Mouse (Mus musculus): ENCODE measurements at regions not wholly inside any gene's neighbourhood (a gene's known extent, or its start where the extent isn't known, plus 50 kb on each side); places are given as distances from the start of the nearest gene placed in this dataset.

GRCm38 (mm10) chr6:31776841-31777240, 213.1 kb upstream of the Podxl start:
- TF ChIP-seq POLR2A (IDR thresholded peaks at IDR 0.05; ENCODE audit: borderline replicate concordance, low read depth, low read length) = no peak
- no peak for TF ChIP-seq CTCF (IDR thresholded peaks at IDR 0.05; ENCODE audit: low read depth, low read length)

Measured in bone marrow macrophage, adult 2 months (primary cell).